Mouse (Mus musculus): ENCODE results near the gene Tmem131l.
A peak's percentile ranks its signal among the peaks of the same experiment; 100 is the strongest.
"Not testable (repeated sequence)": the region's sequence is repeated elsewhere in the genome, so short reads cannot be mapped to it uniquely, and the experiment has no call there.

The Tmem131l gene

DNA sequence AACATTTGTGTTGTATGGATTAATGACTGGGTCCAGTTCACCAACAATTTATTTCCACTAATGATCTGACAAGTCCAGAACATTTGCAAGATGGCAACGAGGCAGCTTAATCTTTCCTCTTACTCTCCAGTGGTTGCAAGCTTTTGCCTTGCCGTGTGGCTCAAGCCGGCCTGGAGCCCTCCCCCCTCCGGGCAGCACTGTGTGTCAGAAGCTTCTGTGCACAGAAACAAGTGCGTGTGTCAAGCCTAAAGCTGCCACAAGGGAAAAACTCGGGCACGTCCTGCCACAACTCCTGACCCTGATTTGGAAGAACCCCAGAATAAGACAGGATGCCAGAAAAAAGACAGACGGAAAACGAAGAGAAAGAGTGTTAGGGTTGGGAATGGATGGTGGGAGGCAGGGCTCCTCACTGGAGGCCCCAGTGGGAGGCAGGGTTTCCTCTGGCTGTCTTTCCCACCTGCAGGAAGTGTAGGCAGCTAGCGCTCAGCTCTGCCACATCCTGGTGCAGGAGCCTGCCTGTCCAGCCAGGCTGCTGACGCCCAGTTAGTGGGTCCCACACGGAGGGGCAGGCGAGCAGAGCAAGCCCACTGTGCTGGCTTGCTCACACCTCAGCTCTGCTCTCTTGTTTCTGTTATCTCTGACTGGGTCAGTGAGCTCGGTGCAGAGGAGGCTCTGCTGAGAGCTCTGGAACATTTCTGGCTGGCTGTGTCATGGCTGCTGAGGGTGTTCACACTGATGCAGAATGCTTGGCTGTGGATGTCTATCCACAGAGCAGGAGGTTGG is 135.6 kb downstream of the Tmem131l start:
- DNase-seq, result no peak

DNA sequence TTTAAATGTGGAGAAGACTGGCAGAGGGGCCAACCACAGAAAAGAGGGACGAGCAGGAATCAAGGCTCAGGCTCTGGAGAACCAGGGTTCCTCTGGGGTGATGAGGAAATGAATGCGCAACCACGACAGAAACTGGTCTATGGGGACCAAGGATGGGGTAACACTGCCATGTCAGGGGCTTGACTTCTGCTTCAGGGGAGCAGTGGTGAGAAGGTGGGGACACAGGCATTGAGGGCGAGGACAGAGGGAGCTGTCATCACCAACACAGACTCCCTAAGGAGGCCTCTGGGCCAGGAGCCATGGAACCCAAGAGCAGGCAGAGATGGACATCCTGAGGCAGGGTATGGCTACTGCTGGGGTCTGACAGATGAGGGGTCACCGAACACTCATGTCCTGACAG is 137.0 kb downstream of the Tmem131l start:
- DNase-seq, result no peak

DNA sequence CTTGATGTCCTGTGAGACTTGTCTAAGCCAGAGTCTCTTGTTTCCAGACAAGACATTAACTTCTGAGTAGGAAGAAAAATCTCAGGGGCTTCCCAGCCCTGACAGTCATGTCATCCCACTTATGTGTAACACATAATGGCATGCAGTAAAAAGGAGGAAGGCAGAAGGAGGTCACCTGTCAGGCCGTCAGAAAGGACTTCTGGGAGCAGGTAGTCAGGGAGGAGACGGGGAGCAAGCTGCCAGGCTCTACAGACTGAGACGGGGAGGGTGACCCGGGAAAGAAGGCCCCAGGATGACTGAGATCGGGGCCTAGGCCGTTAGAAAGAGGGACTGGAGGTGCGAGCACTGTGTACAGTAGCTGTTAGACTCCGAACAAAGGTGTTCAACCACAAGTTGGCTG is 137.5 kb downstream of the Tmem131l start:
- DNase-seq, result no peak

DNA sequence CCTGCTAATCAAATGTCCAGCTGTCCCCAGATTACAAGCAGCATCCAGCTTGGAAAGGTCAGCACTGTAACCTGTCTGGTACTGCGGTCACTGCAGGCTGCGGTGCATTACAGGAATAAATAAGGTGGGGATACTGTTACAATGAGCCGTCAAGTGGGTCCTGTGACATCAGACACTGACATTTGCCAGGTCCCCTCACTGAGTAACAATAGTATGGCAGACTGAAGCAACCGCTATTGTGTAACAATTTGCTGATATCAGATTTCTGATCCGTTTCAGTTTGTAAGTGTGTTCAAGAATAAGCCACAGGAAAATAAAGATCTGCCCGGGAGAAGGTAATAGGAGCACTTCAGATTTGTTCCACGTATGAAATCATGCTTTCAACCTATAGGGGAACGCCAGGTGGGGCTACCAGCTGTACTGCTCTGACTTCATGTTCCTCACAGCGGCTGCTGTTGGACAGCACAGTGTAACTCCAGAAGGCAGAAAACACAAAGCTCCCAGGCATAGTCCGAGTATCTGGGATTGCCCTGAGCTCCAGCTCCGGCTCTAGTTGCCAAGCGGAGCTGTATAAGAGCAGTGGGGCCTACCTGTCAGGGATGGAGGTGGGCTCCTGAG is 139.1 kb downstream of the Tmem131l start:
- DNase-seq, result no peak

DNA sequence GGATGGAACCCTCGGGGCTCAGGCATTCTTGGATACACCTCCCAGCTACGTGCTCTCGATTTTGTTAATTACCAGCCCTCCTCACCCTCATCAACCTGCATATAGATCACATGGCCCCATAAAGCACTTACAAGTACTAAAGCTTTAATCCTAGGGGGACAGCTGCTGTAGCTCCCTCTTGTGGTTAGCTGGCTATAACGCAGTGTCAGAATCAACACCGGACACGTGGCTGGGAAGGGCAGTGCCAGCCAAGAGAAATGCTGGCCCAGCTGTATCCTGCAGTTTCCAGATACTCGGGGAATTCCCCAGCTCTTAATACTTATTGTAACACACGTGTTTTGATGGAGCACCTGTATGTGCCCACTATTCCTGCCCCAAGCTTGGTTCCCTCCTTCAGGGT is 140.4 kb downstream of the Tmem131l start:
- peak; percentile 64 for DNase-seq

DNA sequence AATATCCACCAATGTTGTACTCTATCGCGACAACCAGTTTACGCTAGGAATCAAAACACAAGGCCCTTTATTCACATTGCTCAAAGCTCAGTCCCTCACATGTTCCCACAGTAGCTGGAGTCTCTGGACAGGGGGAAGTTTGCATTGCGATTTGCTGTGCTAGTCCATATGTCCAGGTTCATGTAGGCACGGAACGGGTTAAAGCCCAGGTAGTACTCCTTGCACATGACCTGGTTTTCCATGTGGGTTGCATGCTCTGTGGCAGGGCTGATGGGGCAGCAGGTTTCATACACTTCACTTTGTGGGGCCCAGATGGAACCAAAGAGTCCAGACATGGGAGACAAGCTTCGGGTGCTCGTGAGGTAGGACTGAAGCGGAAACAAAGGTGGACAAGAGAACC is 141.7 kb downstream of the Tmem131l start:
- DNase-seq, result no peak

DNA sequence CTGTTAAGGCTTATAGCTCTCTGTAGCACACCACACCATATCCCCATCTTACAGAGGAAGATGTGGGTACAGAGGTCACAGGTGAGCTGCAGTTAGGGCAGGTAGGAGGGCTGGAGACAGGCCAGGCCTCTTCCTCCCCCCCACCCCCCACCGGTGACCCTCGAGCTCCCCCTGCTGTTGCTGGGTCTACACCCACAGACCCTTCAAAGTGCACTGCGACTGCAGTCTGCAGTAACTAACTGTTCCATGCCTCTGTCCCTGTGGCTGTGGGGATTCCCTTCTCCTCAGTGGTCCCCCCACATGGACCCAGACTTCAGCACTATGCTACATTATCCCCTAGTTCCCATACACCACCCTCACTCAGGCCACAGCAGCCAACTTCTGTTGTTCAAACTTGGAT is 144.2 kb downstream of the Tmem131l start:
- peak; percentile 15 for DNase-seq

DNA sequence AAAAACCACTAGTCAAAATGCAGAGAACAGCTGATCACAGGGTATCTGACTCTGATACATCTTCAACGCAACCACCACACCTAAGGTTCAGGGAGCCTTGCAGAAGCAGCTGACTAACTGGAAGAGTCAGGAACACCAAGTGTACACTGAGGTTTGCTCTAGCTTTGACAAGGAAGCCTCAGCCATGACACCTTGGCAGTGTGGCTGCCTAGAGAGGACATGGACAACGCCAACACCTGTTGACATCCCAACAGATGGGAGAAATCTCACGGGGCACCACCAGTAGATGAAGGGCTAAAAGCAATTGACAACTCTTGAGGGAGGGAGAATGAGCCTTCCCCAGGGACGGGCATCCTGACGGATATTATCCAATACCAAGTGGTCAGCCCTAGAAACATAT is 144.9 kb downstream of the Tmem131l start:
- no peak for DNase-seq

DNA sequence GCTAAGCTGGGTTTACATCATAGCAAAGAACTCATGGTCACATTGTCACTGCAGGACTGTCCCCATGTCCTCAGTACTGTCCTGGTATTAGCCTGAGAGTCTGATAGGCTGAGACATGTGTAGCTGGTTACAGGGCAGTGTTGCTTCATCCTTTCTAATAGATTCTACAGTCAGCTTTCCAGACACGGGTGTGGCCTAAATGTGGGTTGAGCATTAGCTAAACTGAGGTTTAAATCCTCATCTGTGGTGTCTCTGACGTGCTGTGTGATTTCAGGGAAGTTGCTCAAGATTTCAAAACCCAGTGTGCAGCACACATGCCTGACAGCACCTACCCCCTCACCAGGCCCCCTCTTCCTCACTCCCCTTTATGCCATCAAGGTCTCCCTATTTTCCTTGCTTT is 154.8 kb downstream of the Tmem131l start:
- peak; percentile 16 for DNase-seq

DNA sequence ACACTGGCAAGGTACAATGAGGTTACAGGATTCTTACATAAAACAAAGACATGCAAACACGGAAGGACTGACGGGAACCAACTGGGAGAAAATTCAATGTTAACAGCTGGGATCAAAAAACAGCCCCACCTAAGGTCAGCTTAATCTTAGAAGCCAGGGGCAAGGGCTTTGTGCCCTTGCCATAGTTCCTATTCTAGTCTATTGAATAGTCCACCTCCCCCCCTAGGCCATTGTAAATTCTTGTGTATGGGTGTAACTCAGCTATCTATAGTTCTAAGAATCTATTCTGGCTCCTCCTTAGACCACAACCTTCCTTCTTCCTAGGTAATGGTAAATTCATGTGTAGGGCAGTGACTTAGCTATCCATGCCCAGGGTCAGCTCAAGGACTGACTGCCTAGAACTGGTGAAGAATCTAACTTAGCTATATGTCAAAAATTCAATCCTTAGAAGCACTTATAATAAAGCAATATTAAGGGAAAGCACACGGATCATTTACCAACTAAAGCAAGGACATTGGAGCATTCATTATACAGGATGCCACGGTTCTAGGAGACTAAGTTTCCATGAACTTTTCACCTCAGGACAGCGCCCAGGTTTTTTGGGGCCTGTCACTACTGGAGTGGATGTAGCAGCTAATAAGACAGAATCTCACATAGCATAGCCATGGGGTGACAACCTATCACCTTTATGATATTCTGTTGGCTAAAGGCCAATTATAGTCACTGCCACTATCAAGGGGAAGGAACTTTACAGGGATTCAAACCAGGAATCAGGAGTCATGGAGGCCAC is 160.5 kb downstream of the Tmem131l start:
- not testable (repeated sequence) for DNase-seq

DNA sequence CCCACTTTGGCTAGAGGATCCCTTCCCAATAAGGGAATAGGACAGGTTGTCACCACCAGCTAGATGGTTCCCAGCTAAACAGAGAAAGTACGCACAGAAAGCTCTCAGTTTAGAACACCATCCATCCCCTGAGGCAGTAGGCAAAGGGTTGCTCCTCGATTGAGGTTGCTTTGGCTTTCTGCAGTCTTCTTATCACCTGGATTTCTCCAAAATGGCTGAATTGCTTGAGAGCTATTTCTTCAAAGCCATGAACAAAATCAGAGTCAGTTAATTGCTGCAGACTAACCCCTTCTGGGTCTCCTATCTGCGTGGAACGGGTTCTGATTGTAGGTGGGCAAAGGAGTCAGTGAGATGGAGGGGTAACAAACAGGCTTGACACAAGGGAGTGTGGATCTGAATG is 161.2 kb downstream of the Tmem131l start:
- DNase-seq, result no peak

DNA sequence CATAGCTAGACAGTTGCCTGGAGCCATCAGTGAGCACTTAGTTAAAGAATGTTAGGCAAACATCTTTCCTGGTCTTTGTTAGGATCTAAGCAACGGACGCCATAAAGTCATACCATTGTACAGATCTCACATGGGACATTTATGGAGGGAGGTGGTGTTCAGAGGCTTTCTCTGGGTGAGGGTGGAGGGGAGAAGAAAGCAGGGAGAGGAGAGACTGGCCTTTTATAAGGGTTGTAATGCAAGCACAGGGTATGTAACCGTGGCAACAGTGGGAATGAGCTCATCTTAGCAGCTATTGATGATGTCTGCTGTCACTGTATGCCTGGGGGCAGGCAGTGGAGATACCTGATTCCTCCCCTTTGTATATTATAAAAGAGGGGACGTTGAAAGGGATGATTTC is 163.7 kb downstream of the Tmem131l start:
- no peak for DNase-seq

DNA sequence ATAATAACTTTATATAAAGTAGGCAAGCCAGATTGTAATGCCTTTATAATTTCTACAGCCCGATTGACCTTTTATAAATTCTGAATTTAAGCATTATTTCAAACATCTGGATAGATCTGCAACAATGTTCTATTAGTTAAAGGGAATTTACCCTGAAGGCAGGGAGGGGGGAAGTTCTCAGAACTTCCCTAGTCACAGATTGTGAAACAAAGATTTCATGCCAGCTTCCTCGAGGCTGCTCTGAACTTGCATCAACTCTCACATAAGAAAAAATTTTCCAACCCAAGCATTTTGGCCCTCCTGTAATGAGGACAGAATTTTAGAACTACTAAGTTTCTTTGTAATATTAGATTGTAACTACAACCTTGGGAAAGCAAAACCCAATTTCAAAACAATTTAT is 164.9 kb downstream of the Tmem131l start:
- not testable (repeated sequence) for DNase-seq

DNA sequence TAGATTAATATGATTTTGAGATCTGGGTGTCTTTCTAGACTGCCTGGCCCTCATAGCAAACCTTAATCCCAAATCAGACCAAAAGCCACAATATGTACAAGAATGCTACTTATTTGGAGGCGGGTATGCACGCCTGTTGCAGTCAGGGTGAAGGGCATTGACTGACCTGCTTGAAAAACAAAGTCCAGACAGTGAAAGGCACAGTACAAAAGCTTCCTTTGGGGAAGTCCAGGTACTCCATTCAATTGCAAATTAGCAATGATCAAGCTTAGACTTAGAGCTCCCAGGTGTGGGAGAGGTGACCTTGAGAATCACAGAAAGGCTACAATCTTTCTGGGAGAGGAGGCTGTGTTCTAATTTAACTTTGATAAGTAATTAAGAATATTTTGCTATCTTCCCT is 167.1 kb downstream of the Tmem131l start:
- not testable (repeated sequence) for DNase-seq

DNA sequence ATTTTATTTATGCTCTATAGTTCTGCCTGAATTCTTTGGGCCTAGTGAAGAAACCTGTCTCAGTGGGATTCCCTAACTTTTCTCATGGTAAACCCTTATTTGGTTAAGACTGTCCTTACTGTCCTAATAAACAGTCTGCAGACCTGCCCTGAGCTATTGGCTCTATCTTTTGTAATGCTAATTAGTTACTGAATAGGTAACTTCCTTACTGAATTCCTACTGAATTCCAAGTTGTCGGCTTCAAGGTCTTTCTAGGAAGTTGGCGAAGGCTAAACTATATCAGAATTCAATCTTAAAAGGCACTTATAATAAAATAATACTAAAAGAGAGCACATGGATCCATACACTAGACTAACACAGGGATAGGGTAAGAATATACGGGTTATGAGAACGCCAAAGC is 168.0 kb downstream of the Tmem131l start:
- DNase-seq, result not testable (repeated sequence)

DNA sequence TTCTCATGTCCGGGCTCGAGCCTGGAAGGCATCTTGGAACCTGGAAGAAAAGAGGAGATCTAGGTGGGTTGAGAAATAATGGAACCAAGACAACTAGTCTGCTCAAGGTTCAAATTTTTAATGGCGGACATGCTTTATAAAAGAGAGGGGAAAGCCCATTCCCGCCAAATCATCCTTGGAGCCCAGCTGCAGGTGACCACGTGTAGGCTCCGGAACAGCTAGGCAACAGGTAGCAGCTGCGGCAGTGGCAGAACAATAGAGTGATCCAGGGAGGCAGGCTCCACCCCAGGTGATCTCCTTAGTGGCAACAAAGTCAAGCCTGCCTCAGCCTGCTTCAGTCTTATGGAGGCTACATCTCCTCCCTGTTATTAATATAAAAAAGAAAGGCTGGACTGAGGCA is 168.4 kb downstream of the Tmem131l start:
- DNase-seq, result not testable (repeated sequence)

DNA sequence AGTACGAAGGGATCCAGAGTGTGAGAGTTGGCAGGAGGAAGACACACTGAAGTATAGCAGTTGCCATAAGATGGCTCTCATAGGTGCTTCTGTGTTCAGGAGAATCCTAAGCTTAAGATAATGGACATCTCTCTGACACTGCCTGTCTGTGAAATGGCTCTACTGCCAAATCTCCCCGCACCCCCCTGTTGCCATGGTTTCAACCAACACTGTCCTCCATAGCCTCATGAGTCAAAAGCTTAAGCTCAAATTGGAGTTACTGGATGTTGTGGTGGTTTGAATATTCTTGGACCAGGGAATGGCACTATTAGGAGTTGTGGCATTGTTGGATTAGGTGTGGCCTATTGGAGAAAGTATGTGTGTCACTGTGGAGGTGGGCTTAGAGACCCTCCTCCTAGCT is 170.2 kb downstream of the Tmem131l start:
- DNase-seq, result no peak

DNA sequence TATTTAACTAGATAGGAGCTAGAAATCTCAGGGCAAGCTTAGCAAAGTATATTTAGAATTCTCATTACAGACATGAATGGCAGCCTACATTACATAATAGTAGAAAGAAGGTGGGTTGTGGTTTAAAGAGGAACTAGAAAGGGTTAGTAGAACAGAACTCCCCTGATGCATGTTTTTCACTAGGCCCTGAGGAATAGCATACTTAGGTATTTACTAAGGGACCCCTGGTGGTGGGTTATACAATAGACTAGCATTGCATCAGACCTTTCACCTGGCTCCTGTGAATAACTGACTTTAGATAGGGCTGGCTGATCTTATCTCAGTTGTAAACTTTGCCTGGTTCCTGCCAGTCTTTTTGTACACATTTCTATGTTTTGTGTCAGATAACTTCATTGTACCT is 172.9 kb downstream of the Tmem131l start:
- DNase-seq, result not testable (repeated sequence)

DNA sequence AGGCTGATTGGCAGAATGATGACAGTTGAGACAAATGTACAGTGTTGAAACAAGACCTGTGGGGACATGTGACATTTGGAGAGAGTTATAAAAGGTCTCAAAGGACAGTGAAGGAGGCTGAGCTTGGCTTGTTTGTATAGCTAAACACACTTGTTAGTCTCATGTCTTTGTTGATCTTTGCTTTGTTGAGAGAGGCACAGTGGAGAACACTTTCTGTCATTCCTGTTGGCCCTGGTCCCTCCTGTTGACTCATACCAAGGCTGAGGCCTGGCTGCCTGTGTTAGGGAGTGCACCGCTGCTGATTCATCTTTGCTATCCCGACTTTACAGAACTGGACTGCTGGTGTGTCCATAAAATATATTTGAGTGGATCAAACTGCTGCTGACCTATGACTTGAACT is 174.8 kb downstream of the Tmem131l start:
- peak; percentile 36 for DNase-seq

DNA sequence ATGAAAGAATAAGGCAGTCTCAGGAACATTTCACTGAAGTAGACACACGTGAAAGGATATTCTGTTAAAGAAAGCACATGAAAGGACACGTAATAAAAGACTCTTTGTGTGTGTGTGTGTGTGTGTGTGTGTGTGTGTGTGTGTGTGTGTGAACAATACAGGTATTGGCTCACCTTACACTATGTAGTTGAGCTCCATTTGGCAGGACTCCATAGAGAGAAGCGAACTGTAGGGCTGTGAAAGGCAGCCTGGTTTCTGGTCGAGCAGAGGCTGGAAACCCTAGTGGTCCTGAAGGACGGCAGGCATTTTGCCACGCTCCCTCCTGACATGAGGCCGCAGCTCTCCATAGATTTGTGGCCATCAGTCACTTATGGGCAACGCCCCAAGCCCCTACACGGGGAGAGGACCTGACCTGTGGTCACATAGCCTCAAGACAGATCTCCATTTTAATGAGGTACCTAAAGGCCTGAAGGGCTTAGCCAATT is 175.9 kb downstream of the Tmem131l start:
- no peak for DNase-seq

DNA sequence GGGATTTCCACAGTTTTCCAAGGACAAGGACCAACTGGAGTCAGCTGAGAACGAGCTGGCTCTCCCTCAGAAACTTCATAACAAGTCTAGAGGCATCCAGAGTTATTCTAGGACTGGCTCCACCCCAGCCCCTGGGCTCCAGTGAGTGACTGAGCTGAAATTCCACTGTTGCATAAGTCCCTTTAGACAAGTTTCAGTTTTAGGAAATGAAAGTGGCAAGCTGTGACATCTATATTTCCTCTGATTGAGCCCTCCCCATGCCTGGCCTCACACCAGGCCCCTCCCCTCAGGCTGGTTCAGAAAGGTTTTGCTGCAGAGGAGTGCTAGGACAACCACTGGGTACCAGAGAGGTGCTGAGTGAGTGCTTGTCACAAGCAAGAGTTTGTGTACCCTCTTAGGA is 177.0 kb downstream of the Tmem131l start:
- DNase-seq, result peak; percentile 68

DNA sequence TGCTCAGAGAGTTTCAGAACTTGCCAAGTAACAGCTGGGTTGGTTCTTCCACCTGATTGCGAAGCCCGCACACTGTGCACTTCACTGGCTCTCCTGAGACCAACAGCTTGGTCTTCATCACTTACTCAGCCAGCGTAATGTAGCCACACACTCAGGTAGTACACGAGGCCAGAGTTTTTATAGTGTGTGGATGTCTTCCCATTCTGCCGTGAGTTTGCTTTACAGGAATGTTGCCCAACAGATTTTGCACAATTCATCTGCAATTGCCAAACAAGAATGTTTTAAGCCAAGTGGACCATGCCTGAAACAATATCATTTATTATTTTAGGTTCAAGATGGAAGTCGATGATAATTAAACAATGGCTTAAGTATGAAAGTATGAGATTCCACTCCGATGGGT is 180.4 kb downstream of the Tmem131l start:
- DNase-seq, result no peak

DNA sequence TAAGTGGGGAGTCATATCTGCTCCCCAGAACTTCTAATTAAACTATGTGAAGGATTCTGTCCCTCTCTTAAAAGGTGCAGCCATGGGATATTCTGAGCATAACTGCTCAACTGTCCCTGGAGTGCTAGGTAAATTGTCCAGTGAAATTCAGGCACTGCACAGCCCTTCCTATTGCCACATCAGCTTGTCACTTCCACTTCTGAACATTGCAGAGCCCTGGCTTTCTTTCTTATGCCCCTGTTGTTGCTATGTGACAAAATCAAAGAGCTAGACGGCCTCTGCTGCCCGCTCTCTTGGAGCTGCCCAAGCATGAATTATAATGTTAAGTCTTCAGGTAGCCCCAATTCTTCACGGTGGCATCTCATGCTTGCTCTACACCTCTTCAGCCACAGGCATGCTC is 180.9 kb downstream of the Tmem131l start:
- DNase-seq, result no peak

DNA sequence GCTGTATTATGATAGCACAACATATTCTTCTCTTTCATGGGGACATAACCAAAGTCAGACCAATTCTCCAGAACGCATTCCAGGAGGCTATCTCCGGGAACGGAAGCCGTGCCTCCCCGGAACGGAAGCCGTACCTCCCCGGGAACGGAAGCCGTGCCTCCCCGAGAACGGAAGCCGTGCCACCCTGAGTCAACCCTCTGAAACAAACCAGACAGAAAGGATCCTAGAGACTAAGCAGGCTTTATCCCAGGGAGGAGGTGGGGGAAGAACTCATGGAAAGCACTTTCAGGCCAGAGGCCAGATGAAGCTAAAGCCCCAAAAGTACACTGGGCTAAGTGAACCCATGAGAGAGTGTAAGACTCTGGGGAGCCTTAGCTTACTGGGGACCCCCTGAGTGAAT is 182.4 kb downstream of the Tmem131l start:
- DNase-seq, result no peak
